Comparison of ENCODE assay signal across 1 mouse cellular context in genomic region chr7:45705873-45706281, GRCm38 (mm10).
TF ChIP-seq lines count a peak whose summit lies in the region.

No protein-coding gene starts in this region.

TF ChIP-seq in C2C12, 6 proteins besides CTCF, POLR2A, EP300 and RAD21 (continued from another document):
- TF ChIP-seq MYOG (IDR thresholded peaks at IDR 0.05; ENCODE audit: control insufficient read depth, extremely low read depth, insufficient read length): no peak
